Mouse (Mus musculus) kidney, postnatal 14 days (tissue): Measurements from ENCODE around the gene Gm11172.

ENCODE experiments used
- DNase-seq: peaks from one replicate; pipeline ENCODE4 v3.0.0; 2022; ENCODE audit warnings: mixed read lengths

The Gm11172 gene

DNA sequence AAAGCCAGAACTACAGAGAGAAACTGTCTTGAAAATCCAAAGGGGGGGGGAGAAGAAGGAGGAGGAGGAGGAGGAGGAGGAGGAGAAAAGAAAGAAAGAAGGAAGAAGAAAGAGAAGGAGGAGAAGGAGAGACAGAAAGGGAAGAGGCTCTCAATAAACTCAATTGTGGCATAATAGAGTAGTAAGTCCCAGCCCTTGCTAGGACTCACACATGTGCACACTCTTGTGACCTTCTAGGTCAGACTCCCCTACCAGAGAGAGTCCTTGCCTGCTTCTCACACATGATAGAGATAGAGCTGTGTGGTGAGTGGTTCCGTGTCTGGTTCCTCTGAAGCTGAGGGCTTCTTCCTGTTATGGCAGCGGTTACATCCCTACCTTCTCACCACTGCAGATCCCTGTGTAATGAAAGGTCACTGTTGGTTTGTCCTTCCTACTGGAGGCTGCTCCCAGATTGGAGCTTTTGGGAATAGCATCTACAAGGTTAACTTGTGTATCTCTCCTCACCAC lies at the start of gene Gm11172:
Gm11172 (plus strand) TSS at position 51 of the 507 bp plus-strand sequence.
- no peak for DNase-seq

DNA sequence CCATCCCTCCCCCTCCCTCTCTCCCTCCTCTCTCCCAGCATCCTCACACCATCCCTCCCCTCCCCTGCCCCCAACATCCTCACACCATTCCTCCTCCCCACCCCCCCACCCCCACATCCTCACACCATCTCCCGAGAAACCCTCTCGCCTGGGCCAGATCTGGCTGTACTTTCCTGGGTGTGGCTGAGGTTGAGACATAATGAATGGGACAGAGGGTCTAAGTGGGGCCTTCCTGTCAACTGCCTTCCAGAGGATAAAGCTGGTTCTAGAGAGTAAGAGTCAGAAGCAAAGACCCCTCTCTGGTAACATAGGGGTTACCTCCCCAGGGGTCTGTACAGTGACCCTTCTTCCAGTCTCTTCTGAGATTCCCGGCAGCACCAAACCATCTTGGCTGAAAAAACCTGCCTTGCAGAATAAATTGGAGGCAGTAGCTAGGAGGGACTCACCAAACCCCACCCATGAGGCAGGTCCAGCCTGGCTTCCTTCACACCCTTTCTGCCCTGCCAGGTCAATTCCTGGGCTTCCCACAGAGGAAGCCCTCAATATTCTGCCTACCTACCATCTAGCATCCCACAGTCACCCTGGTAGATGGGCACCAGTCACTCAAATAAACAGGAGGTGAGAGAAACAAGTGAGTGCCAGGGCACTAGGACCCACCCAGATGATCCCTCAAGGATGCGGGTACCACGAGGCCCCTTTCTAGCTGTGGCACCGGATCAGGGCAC lies 49.0 kb upstream of the Gm11172 start:
- DNase-seq: no peak

DNA sequence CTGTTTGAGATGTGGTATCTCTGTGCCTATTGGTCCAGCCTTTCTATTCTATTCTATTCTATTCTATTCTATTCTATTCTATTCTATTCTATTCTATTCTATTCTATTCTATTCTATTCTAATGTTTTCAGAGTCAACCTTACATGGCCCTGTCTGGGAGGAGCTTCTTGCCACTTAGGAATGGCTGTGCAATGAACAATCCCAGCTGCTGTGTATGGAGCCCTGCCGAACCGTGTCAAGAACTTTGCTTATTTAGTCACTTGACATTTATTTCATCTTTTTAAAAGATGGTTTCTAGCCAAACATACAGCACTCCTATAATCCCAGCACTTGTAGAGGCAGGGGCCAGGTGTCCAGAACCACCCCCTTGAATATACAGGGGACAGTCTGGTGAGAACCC lies 48.4 kb upstream of the Gm11172 start:
- no peak for DNase-seq

DNA sequence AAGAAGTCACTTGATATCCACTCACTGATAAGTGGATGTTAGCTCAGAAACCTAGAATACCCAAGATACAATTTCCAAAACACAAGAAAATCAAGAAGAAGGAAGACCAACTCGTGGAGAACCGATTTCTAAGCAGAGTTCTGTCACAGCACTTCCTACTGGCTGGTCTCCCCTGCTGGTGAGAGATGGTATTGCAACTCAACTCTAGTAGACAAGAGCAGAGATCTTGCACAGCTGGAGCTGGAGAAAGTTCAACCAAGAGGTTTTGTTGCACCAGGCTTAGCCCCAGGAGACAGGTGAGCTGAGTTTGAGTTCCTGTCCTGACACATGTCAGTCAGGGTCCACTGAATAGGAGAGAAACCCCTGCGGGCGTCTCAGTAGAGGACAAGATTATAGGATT lies 45.6 kb upstream of the Gm11172 start:
- peak; percentile 85 for DNase-seq

DNA sequence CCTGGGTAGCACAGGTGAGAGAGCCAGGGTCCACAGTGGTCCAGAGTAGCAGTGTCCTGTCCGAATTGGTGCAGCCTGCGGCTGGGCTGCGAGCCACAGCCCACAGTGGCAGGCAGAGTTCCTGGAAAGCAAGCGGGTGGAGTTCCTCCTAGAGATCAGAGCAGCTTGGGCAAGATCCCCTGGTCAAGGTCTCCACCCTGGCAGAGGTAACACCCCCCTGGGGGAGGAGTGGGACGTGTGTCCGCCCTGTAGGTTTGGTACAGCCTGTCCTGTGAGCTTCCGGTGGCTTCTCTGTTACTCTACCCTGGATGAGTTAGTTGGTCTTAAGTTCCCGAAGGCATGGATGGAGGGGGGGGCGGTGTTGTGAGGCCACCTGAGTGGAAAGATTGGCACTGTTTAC lies 43.9 kb upstream of the Gm11172 start:
- DNase-seq: no peak

DNA sequence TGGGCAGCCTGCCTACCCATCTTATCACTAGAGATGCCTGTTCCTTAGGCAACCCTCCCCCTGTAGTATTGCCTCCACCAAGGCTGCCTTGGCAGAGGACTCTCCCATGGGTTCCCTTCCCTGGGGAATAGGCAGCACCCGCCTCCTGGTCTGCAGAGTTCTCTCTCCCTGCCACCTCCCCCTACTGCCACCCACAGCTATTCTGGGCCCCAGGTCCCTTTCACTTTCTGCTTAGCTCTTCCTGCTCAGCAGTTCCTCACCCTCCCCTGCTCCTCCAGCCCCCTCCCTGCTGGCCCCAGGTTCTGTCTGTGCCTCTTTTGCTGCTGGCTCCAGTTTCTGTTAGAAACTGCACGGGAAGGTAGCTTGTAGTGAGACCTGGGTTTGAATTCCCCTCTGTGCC lies 43.1 kb upstream of the Gm11172 start:
- no peak for DNase-seq

DNA sequence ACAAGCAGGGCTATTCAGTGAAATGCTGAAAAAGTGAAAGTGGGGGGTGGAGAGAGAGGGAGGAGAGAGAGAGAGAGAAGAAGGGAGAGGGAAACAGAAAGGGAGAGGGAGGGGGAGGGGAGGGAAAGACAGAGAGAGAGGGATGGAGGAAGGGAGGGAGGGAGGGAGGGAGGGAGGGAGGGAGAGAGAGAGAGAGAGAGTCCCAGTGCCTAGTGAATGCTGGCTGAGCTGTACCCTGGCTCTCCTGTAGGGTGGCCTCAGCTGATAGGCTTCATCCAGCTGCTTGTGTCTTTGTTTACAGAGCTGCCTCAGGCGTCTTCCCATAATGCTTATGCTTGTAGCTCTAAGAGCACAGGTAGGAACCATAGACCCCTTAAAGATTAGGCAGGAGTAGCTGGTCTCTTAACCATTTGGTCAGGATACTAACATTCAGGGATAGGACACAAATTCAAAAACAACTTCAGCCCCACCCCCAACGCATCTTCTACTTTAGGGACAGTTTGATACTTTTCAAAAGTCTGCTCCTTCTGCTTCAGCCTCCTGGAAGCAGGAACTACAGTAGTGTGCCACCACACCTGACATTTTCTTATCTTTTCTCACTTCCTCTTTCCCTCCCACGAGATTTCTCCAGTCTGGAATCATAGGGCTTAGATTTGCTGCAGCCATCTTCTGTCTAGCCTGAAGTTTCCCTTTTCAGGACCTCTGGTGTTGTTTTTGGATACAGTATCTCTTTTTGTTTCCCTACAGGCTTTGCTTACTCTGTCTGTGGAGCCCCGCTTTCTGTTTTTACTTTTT lies 42.0 kb upstream of the Gm11172 start:
- DNase-seq: no peak

DNA sequence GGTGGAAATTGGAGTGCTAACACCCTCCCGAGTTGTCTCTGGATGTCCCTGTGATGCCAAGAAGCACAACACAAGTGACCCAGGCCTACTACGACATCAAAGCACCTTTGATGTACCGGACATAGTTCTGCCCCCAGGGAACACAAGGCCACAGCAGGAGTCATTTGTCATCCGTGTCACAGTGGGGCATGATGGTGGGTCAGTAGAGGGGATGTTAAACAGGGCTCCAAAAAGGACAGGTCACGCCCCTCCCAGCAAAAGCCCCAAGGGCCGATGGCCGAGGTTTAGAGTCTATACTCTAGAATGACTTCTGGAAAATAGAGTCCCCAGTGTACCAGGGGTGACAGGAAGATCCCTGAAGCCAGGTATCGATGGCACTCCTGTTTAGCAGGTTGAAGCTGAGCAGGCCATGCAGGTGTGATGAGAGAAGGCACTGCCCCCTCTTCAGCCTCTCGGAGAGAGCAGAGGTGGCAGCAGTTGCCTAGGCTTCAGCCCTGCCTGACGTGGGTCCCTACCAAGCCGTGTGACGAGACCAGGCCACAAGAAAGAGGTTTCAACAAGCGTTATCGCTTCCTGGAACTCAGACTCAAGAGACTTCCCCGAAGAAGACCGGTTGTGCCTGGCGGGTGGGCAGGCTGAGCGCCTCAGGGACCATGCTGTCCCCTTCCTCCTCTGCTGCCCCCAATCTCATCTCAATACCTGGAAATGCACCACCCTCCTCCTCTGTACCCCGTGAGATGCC lies 40.8 kb upstream of the Gm11172 start:
- DNase-seq: no peak

DNA sequence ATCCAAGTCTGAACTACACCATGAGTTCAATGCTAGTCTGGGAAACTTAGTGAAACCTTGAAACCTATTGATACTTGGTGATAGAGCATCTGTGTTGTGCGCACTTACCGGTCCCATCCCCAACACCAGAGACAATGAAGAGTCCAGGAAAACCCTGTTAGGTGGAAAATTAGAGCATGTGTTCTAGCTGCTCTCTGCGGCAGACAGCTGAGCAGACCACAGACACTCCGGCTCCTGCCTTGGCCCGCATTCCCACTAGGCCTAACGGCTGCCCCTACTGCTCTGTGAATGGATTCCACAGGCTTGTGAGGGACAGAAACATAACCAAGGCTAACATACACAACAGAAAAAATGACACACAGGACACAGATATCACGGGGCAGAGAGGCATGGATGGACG lies 39.2 kb upstream of the Gm11172 start:
- no peak for DNase-seq

DNA sequence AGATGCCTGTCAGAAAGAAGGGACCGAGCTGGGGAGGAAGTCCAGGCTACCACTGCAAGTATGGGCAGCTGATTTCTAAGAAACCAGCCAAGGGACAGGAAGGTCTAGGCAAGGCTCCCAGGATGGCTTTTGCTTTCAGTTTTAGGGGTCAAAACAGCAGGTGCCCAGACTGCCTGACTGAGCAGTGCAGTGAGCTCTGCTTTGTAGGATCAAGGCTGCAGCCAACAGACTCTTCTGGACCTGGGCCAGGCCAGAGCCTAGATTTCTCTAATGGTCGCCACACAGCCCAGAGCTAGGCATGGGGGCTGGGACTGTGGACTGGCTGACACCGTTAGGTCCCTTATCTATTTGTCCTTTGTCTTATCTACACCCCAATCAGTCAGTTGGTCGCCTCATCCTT lies 38.0 kb upstream of the Gm11172 start:
- DNase-seq: no peak

DNA sequence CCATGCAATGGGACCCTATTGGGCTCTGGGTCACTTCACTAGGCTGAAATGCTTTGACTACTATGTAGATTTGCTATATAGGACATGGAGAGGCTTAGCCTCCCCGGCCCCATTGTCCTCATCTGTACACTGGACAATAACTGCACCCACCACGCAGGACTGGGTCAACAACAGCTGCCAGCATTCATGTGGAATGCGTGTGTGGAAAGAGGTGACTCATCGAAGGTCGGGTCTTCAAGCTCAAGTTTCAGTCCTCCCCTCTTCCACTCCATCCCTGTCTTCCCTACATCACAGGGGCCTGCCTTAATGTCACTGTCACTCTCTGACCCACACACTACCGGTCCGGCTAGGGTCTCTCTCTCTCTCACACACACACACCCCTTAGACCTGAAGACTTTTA lies 36.4 kb upstream of the Gm11172 start:
- no peak for DNase-seq

DNA sequence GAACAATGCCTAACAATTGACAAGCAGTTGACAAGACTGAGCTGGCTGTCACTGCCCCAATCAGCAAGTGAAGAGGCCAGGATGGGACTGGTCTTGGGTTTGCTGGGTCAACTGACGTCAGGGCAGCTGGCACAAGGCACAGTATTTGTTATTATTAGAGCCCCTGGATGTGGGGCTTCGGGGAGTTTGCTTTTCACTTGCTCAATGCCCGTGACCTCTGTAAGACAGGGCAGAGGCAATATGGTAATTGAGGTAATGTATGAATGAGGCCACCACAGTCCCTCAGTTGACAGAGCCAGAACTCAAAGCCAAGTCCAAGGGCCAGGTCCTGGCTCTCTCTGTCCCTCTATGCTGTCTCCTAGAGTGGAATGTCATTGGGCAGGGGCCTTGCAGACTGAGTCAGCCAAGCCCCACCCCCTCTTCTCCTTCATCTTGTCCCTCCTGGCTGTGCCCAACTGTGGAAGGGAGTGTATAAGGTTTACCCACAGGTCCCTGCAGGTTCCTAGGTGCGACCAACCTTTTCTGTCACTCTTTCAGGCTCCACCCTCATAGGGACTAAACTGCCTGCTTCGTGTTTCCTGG lies 35.0 kb upstream of the Gm11172 start:
- no peak for DNase-seq

DNA sequence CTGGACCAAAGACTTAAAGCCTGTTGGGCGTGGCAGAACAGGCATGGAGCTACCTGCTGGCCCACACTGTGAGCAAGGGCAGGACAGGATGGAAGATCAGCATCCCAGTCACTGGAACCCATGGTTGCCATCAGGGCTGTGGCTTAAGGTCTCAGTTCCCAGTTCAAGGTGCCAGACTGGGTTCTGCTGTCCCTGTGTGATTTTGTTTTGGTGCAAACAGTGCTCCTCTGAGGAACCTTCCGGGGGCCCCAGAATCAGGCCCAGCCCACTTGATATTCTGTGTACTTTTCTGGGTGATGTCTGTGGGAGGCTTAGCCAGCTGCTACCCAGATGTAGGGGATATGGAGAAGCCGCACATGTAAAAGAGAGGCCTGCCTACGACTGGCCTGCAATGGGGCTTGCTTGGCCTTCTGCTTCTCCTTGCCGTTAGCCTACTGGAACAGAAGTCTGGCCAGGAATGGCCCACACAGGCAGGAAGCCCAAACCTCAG lies 32.0 kb upstream of the Gm11172 start:
- DNase-seq: no peak

DNA sequence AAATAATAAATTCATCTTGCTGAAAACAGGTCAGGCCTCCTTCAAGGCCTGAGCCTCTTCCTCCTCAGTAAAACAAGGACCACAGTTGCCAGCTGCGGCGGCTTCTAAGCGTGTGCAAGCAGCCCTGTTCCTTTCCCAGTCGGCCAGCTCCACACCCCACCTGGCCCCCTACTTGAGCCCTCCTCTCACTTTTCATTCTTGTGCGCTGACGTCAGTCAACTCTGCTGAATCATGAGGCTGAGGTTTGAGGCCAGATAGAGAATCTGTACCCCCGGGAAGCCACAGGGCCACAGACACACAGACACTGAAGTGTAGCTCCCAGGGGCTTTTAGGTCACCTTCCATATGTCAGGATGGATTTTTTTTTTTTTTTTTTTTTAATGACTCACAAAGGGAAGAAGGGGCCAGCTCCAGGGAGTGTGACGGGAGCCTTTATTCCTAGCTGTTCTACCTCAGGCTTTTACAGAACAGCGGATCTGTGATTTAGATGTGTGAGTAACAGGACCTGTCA lies 30.8 kb upstream of the Gm11172 start:
- DNase-seq: no peak

DNA sequence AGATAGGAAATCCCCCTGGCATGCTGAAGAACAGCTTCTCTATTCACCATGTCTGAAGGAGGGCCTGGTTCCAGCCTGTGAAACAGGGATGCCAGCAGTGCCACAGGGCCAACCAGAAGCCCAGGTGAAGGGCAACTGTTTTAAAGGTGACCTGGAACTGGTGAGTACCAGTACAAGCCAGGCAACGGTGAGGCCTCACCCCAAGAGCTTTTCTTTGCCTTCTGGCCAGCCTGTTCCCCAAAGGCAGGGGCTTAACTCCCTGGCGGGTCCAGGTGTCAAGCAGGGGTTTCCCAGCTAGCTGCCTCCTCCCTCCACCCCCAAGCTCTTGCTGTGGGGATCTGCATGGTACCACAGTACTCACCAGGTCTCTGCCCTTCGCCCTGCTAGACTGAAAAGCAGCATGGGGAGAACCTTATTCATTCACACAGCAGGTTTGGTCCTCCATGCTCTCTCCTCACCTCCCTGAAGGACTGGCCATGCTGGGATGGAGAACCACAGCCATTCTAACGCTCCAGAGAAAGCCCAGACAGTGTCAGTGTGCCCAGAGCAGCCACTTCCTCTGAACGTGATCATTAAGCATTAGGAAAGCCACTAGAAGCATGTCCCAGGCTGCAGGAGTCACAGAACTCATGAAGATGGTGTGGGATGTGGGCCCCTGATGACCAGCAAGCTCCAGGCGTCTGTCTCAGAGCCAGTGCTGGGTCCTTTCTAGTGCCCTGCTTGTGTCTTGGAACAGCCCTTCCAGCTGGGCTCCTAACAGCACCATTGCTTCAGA lies 30.2 kb upstream of the Gm11172 start:
- no peak for DNase-seq

DNA sequence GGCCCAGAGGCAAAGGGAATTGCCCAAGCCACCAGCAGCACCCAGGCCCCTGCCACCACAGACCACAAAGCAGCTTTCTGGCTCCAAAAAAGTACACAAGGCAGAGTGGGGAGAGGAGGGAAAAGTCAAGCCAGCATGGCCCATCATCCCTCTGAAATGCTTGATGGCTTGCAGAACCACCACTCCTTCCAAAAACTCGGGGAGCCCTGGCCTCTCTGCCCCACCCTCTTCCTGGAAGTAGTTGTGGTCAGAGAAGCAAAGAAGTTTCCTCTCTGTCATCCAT lies 29.6 kb upstream of the Gm11172 start:
- DNase-seq: no peak

DNA sequence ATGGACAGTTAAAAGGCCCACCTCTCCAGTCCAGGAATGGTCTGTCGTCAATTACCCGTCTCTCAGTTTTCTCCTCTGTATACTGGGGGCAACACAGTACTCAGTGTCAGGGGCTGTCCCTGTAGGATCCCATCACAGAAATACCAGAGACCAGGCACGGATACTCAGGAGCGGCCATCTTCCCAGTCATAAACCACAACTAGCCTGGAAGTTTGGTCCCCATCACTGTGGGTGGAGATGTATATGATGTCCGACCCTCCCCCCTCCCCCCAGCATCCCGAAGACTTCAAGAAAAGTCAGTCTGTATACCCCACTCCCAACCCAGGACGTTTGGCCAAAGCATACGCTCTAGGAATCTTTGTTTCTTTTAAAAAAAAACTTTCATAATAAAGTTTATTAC lies 29.3 kb upstream of the Gm11172 start:
- no peak for DNase-seq

DNA sequence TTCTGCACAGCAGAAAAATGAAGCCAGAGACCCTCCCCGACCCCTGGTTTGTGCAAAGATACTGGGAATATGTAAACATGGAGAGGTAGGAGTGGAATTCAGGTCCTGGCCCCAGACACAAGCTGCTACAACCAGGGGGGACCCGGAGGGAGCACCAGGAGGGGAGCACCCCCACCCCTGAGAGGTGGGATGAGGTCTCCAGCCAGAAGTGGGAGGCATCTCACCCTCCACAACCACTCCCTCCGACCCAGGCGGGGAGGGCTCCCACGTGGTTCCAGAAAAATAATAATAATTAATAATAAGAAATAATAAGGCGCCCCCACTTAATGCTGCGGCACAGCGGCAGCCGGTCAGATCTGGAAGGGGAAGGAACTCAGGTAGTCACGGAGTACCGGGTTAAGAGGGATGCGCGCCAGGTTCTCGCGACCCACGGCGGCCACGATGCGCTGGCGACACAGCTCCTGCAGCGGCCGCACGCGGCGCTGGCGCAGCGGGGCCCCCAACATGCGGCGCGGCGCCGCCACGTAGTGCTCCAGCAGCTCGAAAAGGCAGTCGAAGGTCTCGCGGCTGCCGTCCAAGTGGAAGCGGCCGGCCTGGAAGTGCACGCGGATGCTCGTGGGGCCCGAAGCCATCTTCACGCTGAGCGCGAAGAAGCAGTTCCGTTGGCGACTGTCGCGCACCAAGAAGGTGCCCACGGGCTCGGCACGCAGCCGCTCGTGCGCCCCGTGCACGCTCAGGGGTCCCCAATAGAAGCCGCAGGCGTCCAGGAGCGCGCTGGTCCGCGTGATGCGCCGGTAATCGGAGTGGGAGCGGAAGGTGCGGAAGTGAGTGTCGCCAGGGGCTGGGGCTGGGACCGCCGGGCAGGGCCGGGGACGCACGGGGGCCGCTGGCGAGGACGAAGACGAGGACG lies 28.6 kb upstream of the Gm11172 start:
- peak; percentile 57 for DNase-seq

DNA sequence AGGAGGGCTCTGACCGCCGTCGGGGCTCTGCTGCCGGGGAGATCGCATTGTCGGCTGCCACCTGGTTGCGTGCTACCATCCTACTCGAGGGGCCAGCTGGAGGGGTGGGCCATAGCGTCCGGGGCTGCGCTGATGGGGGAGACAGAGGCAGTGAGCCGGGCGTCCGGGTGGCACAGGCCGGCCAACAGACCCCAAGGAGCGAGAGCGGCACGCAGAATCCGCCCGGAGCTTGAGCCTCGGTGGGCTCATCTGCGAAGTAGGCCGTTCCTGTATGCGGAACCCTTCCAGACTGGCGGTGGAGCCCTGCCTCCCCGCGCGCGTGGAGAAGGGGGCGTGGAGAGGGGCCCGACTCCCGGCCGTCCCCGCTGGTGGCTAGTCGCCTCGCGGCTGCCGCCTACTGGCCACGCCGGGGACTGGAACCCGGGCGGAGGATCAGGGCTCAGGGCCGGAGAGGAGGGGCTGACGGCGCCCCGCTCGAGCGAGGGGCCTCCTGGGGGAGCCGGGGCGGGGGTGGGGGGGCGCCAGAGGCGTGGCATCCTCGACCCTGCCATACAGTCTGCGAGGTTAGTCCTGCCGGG lies 27.8 kb upstream of the Gm11172 start:
- DNase-seq: peak; percentile 93

DNA sequence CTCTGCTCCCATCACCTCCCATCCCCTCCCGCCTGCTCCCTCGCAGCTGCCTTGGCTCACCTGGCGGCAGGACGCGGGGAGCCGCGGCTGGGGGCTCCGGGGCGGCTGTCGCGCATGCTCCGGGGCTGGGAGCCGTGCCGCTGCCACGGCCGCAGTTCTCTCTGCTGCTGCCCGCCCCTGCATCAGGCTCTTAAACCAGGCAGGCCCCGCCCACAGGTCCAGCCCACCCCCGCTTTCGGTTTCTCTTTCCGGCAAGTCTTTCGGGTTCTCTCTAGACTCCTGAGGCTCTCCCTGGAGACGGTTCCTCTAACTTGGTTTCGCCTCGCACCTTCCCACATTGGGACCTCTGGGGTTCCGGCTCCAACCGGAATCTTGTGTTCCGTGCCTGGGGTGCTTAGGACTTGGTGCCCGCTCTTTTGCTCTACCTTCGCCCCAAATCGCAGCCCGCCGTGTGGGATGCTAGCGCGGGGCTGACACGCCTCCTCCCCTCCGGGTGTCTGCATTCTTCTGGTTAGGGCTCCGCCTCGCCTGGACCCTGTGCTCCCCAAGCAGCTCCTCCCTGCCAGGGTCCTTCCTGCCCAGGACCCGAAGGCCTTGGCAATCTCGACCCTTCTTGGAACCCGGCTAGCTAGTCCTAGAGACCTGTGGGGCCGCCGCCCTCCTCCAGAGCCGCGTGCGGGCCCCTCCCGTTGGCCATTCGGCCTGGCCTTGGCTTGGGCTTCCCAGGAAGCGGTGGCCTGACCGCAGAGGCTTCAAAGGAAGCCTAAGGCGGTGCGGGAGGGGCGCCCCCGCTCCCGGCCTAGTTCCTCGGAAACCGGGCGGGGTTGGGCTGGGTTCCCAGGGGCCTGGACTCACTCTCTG lies 27.1 kb upstream of the Gm11172 start, which contains the start of gene Socs1:
Socs1 (minus strand) TSS at position 166 of the 861 bp plus-strand sequence.
- peak; percentile 95 for DNase-seq
